In the genomic region with DNA sequence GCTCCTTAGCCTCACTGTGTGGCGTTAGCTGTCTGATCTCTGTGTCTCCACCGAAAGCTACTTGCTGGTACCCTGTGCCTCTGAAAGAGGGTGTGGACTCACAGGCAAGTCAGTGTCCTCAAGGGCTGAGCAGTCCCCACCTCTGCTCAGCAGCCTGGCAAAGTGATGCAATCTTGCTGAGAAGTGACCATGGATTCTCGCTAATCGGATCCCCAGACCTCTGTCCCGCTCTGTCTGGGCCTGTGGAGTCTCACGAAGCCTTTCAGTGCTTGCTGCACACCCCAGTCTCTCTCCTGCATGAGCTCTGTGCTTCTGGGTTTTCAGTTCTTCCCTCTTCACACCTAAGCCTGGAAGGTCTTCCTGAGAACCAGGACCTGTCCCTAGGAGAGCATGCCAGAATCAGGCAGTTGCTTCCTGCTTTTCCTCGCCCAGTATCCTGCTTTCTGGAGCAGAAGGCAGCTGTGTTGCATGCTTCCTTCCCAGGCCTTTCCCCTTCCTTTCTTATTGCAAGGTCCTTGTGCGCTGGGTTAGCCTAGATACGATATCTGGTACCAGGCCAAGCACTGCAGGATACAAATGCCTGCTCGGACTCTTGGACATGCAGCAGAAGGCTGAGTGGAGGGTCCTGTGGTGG, we compare ENCODE assay signal across 13 mouse cellular contexts. TPM values are rescaled to one million over a fixed set of nuclear protein-coding genes. Genes with fewer than 3 reads are reported as not detected.
A peak's percentile ranks its signal among the peaks of the same experiment; 100 is the strongest.
DNase-seq lines count a peak whose midpoint lies in the region; ATAC-seq and TF ChIP-seq lines count a peak whose summit lies in the region.
"Had no signal": no experiment of that assay in that cellular context is flagged by ENCODE, and none has a peak within 500 bp of the region (broad histone marks: within the 10 kb centered on the region; RNA-seq: fewer than 3 reads in every experiment).

No protein-coding gene starts in this region.

- H3K9me3 ChIP-seq in heart, embryonic 14.5 days (ENCODE audit: control insufficient read depth, low read length), result no peaks in the 10 kb centered on the region
- no peaks in the 10 kb centered on the region for H3K9me3 ChIP-seq in lung, embryonic 16.5 days (ENCODE audit: control insufficient read depth, low read length)
- H3K9me3 ChIP-seq in embryonic facial prominence, embryonic 13.5 days, result no peaks in the 10 kb centered on the region
- no peaks in the 10 kb centered on the region for H3K9me3 ChIP-seq in hindbrain, postnatal 0 days (ENCODE audit: low read length)

- ATAC-seq in heart, embryonic 14.5 days (ENCODE audit: insufficient number of reproducible peaks, insufficient read depth, low FRiP score, low read depth), result 0 out of 2 replicates have a peak, but pooled peaks have one; percentile 7
- no peak for ATAC-seq in lung, embryonic 16.5 days (ENCODE audit: low read depth)
- ATAC-seq in embryonic facial prominence, embryonic 13.5 days (ENCODE audit: insufficient number of reproducible peaks, insufficient read depth, low FRiP score, low TSS enrichment, low read depth), result no peak
- no peak for ATAC-seq in hindbrain, postnatal 0 days

- TF ChIP-seq CTCF in hindbrain, postnatal 0 days (IDR thresholded peaks at IDR 0.05; ENCODE audit: low read depth), result no peak

- WGBS in heart, embryonic 14.5 days, result 70% methylated on average over 10 of the region's 10 CpGs
- WGBS in lung, embryonic 16.5 days, result 68% methylated on average over 10 of the region's 10 CpGs
- 83% methylated on average over 10 of the region's 10 CpGs for WGBS in embryonic facial prominence, embryonic 13.5 days
- 58% methylated on average over 10 of the region's 10 CpGs for WGBS in hindbrain, postnatal 0 days

- H3K27me3 ChIP-seq in heart, embryonic 14.5 days (ENCODE audit: control insufficient read depth, insufficient read depth, low read length), result no peaks in the 10 kb centered on the region
- no peaks in the 10 kb centered on the region for H3K27me3 ChIP-seq in lung, embryonic 16.5 days (ENCODE audit: control insufficient read depth, insufficient read depth, low read depth, low read length)
- H3K27me3 ChIP-seq in embryonic facial prominence, embryonic 13.5 days, result no peaks in the 10 kb centered on the region
- H3K27me3 ChIP-seq in hindbrain, postnatal 0 days (ENCODE audit: insufficient read depth, low read length), result no peaks in the 10 kb centered on the region

- H3K27ac ChIP-seq in heart, embryonic 14.5 days (replicated peaks in 1 of 2; ENCODE audit: control insufficient read depth in 1 of 2, insufficient read depth in 1 of 2, low read depth in 2 of 2, low read length in 2 of 2), result peak overlapping the region; percentile 41 to 51
- H3K27ac ChIP-seq in lung, embryonic 16.5 days (ENCODE audit: low read length), result peak overlapping the region; percentile 11; the same call in 1 of the 2 replicates
- 0 out of 2 replicates have a peak overlapping the region, but pooled peaks have one; percentile 7 for H3K27ac ChIP-seq in embryonic facial prominence, embryonic 13.5 days
- H3K27ac ChIP-seq in hindbrain, postnatal 0 days, result peak overlapping the region; percentile 17; the same call in 1 of the 2 replicates

- peaks cover 56 to 76% of the 10 kb centered on the region in 2 experiments for H3K4me1 ChIP-seq in heart, embryonic 14.5 days (ENCODE audit: control insufficient read depth in 2 of 2, insufficient read depth in 2 of 2, low read length in 2 of 2)
- H3K4me1 ChIP-seq in lung, embryonic 16.5 days (replicated peaks; ENCODE audit: control insufficient read depth, insufficient read depth, low read length), result peaks cover 77% of the 10 kb centered on the region
- H3K4me1 ChIP-seq in embryonic facial prominence, embryonic 13.5 days, result peaks cover 91% of the 10 kb centered on the region
- peaks cover 23% of the 10 kb centered on the region for H3K4me1 ChIP-seq in hindbrain, postnatal 0 days (ENCODE audit: insufficient read depth, low read length)

- H3K4me3 ChIP-seq in heart, embryonic 14.5 days (ENCODE audit: control insufficient read depth in 1 of 2, insufficient read depth in 1 of 2, low read depth in 1 of 2, low read length in 2 of 2), result no peak overlapping the region
- H3K4me3 ChIP-seq in lung, embryonic 16.5 days (ENCODE audit: low read length), result no peak overlapping the region
- no peak overlapping the region for H3K4me3 ChIP-seq in embryonic facial prominence, embryonic 13.5 days
- no peak overlapping the region for H3K4me3 ChIP-seq in hindbrain, postnatal 0 days (ENCODE audit: low read length)

- DNase-seq in heart, postnatal 14 days, result no peak
- no peak for DNase-seq in lung, postnatal 4 days
- DNase-seq in hindbrain, postnatal 0 days (ENCODE audit: low spot score), result no peak
- no peak for DNase-seq in urinary bladder, adult 2 months (ENCODE audit: low spot score)
- DNase-seq in urinary bladder, postnatal 14 days (ENCODE audit: low spot score), result no peak
- DNase-seq: adrenal gland, postnatal 36 days; cerebellum, adult 11 months; kidney, adult 8-10 months; spleen, adult 18-20 months; thymus, postnatal 14 days had no signal

- no peak overlapping the region for H3K4me2 ChIP-seq in heart, embryonic 14.5 days (ENCODE audit: low read length)
- H3K4me2 ChIP-seq in lung, embryonic 16.5 days (ENCODE audit: low read depth, low read length), result no peak overlapping the region
- no peak overlapping the region for H3K4me2 ChIP-seq in embryonic facial prominence, embryonic 13.5 days
- no peak overlapping the region for H3K4me2 ChIP-seq in hindbrain, postnatal 0 days (ENCODE audit: low read depth, low read length)

- intact Hi-C loops in heart, postnatal 14 days (cut with DNase I), result no loop called here

- H3K9ac ChIP-seq in heart, embryonic 14.5 days (ENCODE audit: low read length), result peak overlapping the region; percentile 7; the same call in 1 of the 2 replicates
- H3K9ac ChIP-seq in lung, embryonic 16.5 days (ENCODE audit: low read length), result no peak overlapping the region
- H3K9ac ChIP-seq in embryonic facial prominence, embryonic 13.5 days, result peak overlapping the region; percentile 46; the same call in 1 of the 2 replicates
- no peak overlapping the region for H3K9ac ChIP-seq in hindbrain, postnatal 0 days (replicated peaks; ENCODE audit: low read length)

- no peaks in the 10 kb centered on the region for H3K36me3 ChIP-seq in heart, embryonic 14.5 days (ENCODE audit: control insufficient read depth, insufficient read depth, low read length)
- H3K36me3 ChIP-seq in lung, embryonic 16.5 days (ENCODE audit: control insufficient read depth, insufficient read depth, low read length), result no peaks in the 10 kb centered on the region
- 0 out of 2 replicates have a peak, but pooled peaks cover 3% of the 10 kb centered on the region for H3K36me3 ChIP-seq in embryonic facial prominence, embryonic 13.5 days
- no peaks in the 10 kb centered on the region for H3K36me3 ChIP-seq in hindbrain, postnatal 0 days (ENCODE audit: insufficient read depth, low read length)

RNA-seq across cellular contexts. Expression of a gene that starts 15.5 kb away (rescaled TPM):
- 8.8 and 9.1 TPM in 2 replicates for polyA plus RNA-seq in heart, embryonic 14.5 days (2014; fragmentation: Nextera tagmentation; extraction: Ambion mirVana)
- total RNA-seq in heart, postnatal 14 days (2021), result 10 to 100 TPM in 1 of 2 experiments, 1 to 10 TPM in 1; 7.8 to 10.0 TPM
- 7.0 and 7.5 TPM in 2 replicates for polyA plus RNA-seq in lung, embryonic 16.5 days (2015; fragmentation: Nextera tagmentation; extraction: Ambion mirVana)
- polyA plus RNA-seq in embryonic facial prominence, embryonic 13.5 days (2015; fragmentation: Nextera tagmentation; extraction: Ambion mirVana), result 13.1 and 13.9 TPM in 2 replicates
- 31.1 and 43.1 TPM in 2 replicates for total RNA-seq in hindbrain, postnatal 0 days (2014; rRNA removed)
- 8.8 and 9.1 TPM in 2 replicates for polyA plus RNA-seq in hindbrain, postnatal 0 days (2015; fragmentation: Nextera tagmentation; extraction: Ambion mirVana)
- polyA plus RNA-seq in urinary bladder, adult 2 months (2012; rRNA removed), result 4.3 and 8.2 TPM in 2 replicates

Comparison
In these comparisons a context has a peak if more than half of its experiments do, and no peak if none do; other contexts are left out.
1. H3K9ac ChIP-seq: peak in heart, embryonic 14.5 days (single experiment) and embryonic facial prominence, embryonic 13.5 days (single experiment); none in lung, embryonic 16.5 days (single experiment) and hindbrain, postnatal 0 days (single experiment).
2. Peak in every context shown above with its lines, with median percentiles within 50 percentile points of each other: H3K27ac ChIP-seq.